Mouse (Mus musculus): Measurements from ENCODE around the gene Robo2.
"Not testable (repeated sequence)": the region's sequence is repeated elsewhere in the genome, so short reads cannot be mapped to it uniquely, and the experiment has no call there.

The Robo2 gene

DNA sequence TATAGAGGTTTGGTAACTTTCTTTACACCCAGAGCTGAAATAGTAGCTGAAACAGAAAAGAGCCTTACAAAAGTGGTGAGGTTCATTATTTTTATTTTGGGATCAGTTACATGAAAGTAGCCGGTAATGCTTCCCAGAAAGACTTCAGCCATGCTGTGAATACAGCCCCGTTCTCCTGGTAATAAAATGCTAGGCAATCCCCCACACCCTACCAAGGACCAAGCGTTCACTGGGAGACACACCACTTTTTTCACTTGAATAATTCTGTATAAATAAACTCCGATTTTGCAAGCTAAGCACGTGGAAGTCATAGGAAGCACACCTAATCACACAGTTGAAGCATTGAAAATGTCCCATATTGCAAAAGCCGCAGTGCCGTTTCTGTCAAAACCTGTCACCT, 341.0 kb downstream of the Robo2 start:
- no peak for DNase-seq (ENCODE audit: extremely low spot score)

DNA sequence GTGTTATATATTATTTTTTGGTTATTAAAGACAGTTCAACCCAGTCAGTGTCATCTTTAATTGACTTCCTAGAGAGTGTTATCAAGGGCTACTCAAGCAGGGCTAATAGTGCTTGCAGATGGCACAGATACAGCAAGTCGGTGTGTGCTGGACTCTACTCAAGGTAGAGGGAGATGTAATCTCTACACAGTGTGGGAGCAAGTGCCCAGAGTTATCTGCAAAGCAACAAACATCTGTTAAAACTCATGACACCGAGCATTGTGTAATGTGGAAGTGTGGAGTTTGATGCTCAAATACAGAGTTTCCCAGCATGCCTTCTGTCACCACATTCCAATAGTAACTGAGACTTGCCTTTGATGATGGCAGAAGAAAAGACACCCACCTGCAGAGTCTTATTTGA, 345.7 kb downstream of the Robo2 start:
- no peak for DNase-seq (ENCODE audit: extremely low spot score)

DNA sequence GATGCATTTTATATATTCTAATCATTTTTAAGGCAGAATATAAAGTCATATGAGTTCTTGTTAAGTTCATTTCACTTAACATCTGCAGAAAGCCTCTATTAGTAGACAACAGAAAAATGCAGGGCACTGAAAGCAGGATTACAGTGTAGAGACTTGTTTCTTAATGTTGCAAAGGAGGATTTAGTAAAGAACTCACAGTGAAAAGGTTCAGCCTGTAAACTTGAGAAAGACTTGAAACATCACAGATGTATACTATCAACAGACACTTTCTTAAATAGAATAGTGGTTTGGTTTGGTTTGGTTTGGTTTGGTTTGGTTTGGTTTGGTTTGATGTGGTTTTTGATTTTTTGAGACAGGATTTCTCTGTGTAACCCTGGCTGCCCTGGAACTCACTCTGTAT, 349.7 kb downstream of the Robo2 start:
- DNase-seq (ENCODE audit: extremely low spot score), result no peak

GRCm38 (mm10) chr16:74061479-74061878, 350.1 kb downstream of the Robo2 start:
- DNase-seq (ENCODE audit: extremely low spot score), result no peak

- no peak for DNase-seq (ENCODE audit: extremely low spot score)
Measured at GRCm38 (mm10) chr16:74056886-74057285, 354.7 kb downstream of the Robo2 start.

GRCm38 (mm10) chr16:74056210-74056609, 355.4 kb downstream of the Robo2 start:
- no peak for DNase-seq (ENCODE audit: extremely low spot score)

GRCm38 (mm10) chr16:74055061-74055751, 356.4 kb downstream of the Robo2 start:
- no peak for DNase-seq (ENCODE audit: extremely low spot score)

DNA sequence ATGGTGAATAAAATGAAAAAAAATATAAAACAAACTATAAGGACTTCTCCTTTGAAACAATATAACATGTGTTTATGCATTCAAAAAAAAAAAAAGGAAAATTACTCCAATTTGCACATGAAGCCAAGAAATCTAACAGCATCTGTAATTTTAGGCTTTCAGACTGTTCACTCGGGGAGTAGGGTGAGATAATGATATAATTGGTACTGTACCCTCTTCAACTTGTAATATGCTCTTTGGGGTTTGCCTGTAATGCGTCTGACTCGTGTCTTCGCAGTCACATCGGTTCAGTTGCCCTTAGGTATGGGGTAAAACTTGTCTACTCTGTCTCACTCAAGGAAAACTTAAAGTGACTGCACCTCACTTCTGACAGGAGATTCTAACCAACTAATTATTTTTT, 362.2 kb downstream of the Robo2 start:
- no peak for DNase-seq (ENCODE audit: extremely low spot score)

GRCm38 (mm10) chr16:74048980-74049379, 362.6 kb downstream of the Robo2 start:
- no peak for DNase-seq (ENCODE audit: extremely low spot score)

DNA sequence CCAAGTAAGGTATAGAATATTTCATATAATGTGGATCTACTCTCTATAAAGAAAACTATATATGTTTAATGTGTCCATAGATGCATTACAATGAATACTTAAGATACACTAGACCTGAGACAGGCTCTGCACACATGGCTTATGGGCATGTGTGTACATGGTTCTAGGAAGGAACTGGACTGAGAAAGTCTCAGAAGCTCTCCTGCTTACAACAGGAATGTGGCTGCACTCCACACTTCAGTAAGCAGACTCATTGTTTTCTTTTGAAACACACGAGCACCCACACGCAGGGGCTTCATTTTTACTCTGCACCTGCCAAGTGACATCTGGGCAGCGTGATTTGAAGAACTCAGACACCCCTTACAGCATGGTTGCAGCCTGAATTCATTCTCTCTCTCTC, 364.4 kb downstream of the Robo2 start:
- DNase-seq (ENCODE audit: extremely low spot score), result no peak

DNA sequence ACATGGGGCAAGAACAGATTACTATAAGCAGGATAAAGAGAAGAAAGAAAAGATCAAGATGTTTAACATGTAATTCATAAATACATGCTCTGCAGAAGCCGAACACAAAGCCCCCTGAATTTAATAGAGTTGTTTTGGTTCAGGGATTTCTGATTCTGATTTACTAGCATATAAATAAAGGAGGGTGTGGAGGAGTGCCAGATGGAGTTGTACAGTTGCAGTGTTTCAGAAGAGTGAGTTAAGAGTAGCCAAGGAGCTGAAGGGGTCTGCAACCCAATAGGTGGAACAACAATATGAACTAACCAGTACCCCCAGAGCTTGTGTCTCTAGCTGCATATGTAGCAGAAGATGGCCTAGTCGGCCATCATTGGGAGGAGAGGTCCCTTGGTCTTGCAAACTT, 370.8 kb downstream of the Robo2 start:
- DNase-seq (ENCODE audit: extremely low spot score), result not testable (repeated sequence)

GRCm38 (mm10) chr16:74027822-74028221, 383.8 kb downstream of the Robo2 start:
- DNase-seq (ENCODE audit: extremely low spot score), result no peak

- no peak for DNase-seq (ENCODE audit: extremely low spot score)
Measured at GRCm38 (mm10) chr16:74022281-74022978, 389.2 kb downstream of the Robo2 start.

GRCm38 (mm10) chr16:74005767-74006166, 405.9 kb downstream of the Robo2 start:
- DNase-seq (ENCODE audit: extremely low spot score), result no peak

GRCm38 (mm10) chr16:74001331-74001730, 410.3 kb downstream of the Robo2 start:
- no peak for DNase-seq (ENCODE audit: extremely low spot score)

DNA sequence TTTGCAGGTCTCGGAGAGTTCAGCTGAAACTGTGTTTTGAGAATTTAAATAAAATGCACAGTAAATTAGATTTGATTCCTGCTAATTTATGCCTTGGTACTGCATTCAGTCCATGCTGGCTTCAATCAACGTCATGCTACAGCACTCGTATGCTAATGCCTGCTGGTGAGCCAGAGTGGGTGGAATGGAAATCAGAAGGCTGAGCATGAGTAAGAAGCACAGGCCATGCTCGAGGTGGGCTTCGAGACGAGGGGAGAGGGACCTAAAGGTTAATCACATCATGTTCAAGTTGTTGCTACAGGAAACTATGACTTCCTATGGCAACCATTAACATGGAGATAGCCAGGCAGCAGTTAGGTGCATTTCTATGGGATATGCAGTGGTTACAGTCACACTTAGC, 420.4 kb downstream of the Robo2 start:
- no peak for DNase-seq (ENCODE audit: extremely low spot score)

- no peak for DNase-seq (ENCODE audit: extremely low spot score)
Measured at GRCm38 (mm10) chr16:73969573-73969972, 442.1 kb downstream of the Robo2 start.

DNA sequence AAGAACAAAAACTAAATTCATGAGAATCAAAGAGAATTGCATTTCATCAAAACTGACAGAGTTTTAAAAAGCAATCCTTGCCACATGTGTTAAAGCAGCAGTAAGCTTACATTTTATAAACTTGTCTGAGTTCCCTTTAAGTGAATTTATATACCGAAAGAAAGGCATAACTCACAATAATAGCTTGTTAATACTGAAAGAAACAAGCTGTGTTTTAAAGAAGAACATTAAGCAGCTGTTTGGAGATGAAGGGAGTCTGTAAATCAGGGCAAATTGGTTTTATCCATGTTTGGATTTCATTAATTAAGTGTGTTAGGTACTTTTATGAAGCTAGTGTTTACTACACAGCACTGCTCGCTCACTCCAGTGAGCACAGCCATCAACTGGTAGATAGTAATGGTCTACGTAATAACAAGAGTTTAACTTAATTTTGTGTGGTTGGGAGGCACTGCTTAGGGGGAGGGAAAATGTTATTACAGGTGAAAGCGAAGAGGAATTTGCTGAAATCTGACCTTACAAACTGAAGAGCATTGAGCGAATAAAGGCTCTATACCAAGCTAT, 447.2 kb downstream of the Robo2 start:
- DNase-seq (ENCODE audit: extremely low spot score), result no peak

DNA sequence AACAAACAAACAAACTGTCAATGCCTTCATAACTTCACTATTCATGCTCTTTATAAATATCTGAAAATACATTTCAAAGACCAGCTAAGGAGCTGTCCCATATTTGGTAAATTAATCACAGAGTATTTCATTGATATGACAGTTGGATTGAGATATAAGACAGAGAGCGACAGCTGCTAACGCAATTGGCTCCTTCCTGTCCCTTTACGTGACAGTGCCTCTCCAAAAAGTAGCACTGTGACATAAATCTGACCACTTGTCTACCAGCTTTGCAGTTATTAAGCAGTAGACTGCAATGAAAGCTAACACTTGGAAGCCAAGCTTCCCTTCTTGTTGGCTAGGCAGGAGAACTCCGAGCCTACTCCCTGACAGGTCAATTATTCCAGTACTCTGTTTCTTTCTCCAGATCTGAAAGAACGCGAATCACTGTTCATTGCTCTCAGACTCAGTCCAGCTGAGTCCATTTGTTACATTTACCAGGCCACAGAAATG, 452.1 kb downstream of the Robo2 start:
- DNase-seq (ENCODE audit: extremely low spot score), result no peak

GRCm38 (mm10) chr16:73958524-73958846, 453.1 kb downstream of the Robo2 start:
- DNase-seq (ENCODE audit: extremely low spot score), result no peak

- no peak for DNase-seq (ENCODE audit: extremely low spot score)
Measured at GRCm38 (mm10) chr16:73957675-73958523, 453.7 kb downstream of the Robo2 start.

DNA sequence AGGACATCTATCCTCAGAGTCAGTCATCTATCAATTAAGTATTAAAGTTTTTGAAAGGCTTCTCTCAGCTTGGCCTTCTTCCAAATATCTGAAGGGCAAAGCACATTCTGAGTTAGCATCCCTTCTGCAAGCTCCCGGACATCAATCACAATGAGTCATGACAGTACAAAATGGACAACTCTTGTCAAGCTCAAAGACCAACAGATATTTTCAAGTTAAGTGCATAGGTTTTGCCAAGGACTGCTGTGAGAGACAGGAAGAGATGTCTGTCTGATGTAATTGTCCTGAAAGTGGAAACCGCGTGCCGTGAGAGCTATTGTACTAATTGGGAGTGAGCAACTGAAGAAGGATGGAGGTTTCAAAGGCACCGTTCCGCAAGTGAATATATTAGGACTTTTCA, 465.5 kb downstream of the Robo2 start:
- no peak for DNase-seq (ENCODE audit: extremely low spot score)
